Mouse (Mus musculus): ENCODE data around the gene C1qtnf5. TPM values are rescaled to one million over a fixed set of nuclear protein-coding genes. Genes with fewer than 3 reads are reported as not detected.
A peak's percentile ranks its signal among the peaks of the same experiment; 100 is the strongest.

Gene C1qtnf5
- polyA plus RNA-seq, 1 experiment from 2014 or later = 5.4 TPM

DNA sequence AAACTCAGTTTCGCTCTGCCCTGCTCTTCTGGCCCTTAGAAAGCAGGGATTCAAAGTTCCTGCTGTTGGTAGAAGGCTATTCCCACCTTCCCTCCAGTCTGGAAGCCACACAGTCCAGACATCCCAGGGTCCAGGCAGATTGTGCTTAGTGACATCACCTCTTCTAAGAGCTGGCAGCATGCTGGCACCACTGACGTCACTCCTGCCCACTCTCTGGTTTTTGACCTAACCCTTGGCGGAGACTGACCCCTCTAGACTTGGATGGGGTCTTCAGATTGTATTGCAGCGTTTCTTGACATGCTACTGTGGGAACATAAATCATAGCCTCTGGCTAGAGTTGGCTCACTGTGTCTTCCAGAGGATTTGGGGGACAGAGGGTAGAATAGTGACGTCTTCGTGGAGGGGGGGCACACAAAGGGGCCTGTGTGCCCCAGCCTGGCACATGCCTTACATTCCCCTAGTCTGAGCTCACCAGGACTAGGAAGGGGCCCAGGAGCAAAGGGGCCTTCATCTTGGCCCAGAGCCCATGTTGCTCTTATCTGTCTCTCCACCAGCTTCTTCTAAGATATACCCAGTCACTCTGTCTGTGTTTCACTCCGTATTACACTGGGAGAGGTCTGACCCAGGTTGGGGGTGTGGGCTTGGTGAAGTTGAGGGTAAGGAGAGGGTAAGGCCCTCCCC, 28.8 kb downstream of the C1qtnf5 start:
- Histone ChIP-seq H3K9ac (ENCODE audit: low read depth, low read length) (0 out of 2 replicates have a peak overlapping the region, but pooled peaks have one; percentile 66), H3K4me1 (replicated peaks; ENCODE audit: control insufficient read depth, insufficient read depth, low read length) (no peaks in the 10 kb centered on the region), H3K4me2 (replicated peaks; ENCODE audit: low read depth) (peak overlapping the region; percentile 86), H3K36me3 (ENCODE audit: control insufficient read depth, insufficient read depth) (peaks cover 17% of the 10 kb centered on the region; the same call in 1 of the 2 replicates), H3K27me3 (replicated peaks; ENCODE audit: control insufficient read depth, insufficient read depth, low read length) (peaks cover 23% of the 10 kb centered on the region), H3K27ac (ENCODE audit: low read depth, low read length) (peak overlapping the region; percentile 41; the same call in 1 of the 2 replicates), H3K9me3 (ENCODE audit: control insufficient read depth) (no peaks in the 10 kb centered on the region), H3K4me3 (ENCODE audit: low read depth, low read length) (peak overlapping the region; percentile 65)
- no peak for TF ChIP-seq CTCF (IDR thresholded peaks at IDR 0.05; ENCODE audit: low read depth)
- ATAC-seq = no peak
- 38% methylated on average over 7 of the region's 7 CpGs for WGBS

DNA sequence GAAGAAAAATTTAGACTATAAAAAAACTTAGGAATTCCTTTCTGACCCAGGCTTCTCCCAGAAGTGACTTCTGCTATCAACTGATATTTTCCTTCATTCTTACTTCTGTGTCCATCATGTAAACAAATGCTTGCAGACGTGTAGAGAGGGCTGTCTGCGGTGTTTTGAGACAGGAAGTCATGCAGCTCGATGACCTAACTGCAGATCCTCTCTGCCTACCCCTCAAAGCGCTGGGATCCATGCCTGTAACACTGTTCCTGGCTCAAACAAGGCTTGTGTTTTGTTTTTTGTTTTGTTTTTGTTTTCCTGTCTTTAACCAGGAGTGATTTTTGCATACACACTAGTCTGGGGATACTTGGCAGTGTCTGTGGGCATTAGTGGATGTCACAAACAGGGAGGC, 30.8 kb downstream of the C1qtnf5 start:
- no peaks in the 10 kb centered on the region for H3K4me1 ChIP-seq (replicated peaks; ENCODE audit: control insufficient read depth, insufficient read depth, low read length)
- no peak overlapping the region for H3K27ac ChIP-seq (ENCODE audit: low read depth, low read length)
- H3K4me2 ChIP-seq (replicated peaks; ENCODE audit: low read depth) = no peak overlapping the region

DNA sequence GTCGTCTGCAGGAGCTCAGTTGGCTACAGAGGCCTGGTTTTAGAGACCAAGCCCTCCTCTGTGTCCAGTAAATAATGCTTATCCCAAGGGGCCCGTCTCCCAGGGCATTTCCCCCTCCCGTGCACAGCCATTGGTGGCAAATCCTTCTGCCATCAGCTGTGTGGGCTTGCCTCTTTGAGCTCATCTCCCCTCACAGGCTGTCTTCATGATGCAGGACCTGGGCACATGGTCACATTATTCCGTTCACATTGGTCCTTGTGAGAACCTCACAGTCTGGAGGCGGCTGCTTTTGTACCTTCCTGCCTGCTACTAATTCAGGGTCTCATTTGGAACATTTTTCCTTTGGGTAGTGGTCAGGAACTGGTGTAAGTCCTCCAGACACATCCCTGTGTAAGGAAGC, 34.9 kb downstream of the C1qtnf5 start:
- H3K9me3 ChIP-seq (ENCODE audit: control insufficient read depth) = no peaks in the 10 kb centered on the region
- H3K27me3 ChIP-seq (replicated peaks; ENCODE audit: control insufficient read depth, insufficient read depth, low read length) = no peaks in the 10 kb centered on the region
- ATAC-seq = no peak
- H3K4me3 ChIP-seq (ENCODE audit: low read depth, low read length) = no peak overlapping the region
- peaks cover 50% of the 10 kb centered on the region for H3K36me3 ChIP-seq (ENCODE audit: control insufficient read depth, insufficient read depth)
- H3K9ac ChIP-seq (ENCODE audit: low read depth, low read length) = no peak overlapping the region
- WGBS = 70% methylated on average over 5 of the region's 5 CpGs
- H3K4me1 ChIP-seq (replicated peaks; ENCODE audit: control insufficient read depth, insufficient read depth, low read length) = no peaks in the 10 kb centered on the region
- no peak overlapping the region for H3K4me2 ChIP-seq (replicated peaks; ENCODE audit: low read depth)
- H3K27ac ChIP-seq (ENCODE audit: low read depth, low read length) = no peak overlapping the region
- no peak for TF ChIP-seq CTCF (IDR thresholded peaks at IDR 0.05; ENCODE audit: low read depth)

More for the DNA sequence above, 30.8 kb downstream of the C1qtnf5 start:
- no peak overlapping the region for H3K9ac ChIP-seq (ENCODE audit: low read depth, low read length)
- H3K27me3 ChIP-seq (replicated peaks; ENCODE audit: control insufficient read depth, insufficient read depth, low read length) = peaks cover 19% of the 10 kb centered on the region
- peaks cover 33% of the 10 kb centered on the region; the same call in 1 of the 2 replicates for H3K36me3 ChIP-seq (ENCODE audit: control insufficient read depth, insufficient read depth)
- WGBS = 48% methylated on average over 4 of the region's 4 CpGs
- no peak overlapping the region for H3K4me3 ChIP-seq (ENCODE audit: low read depth, low read length)
- no peak for TF ChIP-seq CTCF (IDR thresholded peaks at IDR 0.05; ENCODE audit: low read depth)
- no peaks in the 10 kb centered on the region for H3K9me3 ChIP-seq (ENCODE audit: control insufficient read depth)
- no peak for ATAC-seq

DNA sequence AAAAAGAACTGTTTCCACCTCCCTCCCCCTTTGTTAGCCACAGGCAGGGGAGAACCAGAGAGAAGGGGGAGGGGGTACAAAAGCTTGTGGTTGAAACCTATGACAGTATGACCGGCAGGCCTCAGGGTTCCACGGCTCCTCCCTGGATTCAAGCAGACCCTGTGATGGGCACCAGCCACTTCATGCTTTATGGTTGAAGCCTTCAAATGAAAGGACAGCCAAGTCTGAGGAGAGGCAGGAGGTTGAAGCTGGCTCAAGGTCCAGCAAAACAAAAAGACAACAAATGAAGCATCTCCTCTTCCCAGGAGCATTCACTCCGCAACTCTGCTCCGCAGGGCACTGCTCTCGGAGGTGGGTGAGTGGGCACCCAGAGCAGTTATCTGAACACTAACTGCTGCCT, 36.4 kb downstream of the C1qtnf5 start:
- no peak for TF ChIP-seq CTCF (IDR thresholded peaks at IDR 0.05; ENCODE audit: low read depth)
- Histone ChIP-seq H3K4me3 (ENCODE audit: low read depth, low read length) (no peak overlapping the region), H3K27me3 (replicated peaks; ENCODE audit: control insufficient read depth, insufficient read depth, low read length) (no peaks in the 10 kb centered on the region), H3K36me3 (ENCODE audit: control insufficient read depth, insufficient read depth) (peaks cover 51% of the 10 kb centered on the region), H3K4me2 (replicated peaks; ENCODE audit: low read depth) (no peak overlapping the region), H3K9me3 (ENCODE audit: control insufficient read depth) (no peaks in the 10 kb centered on the region), H3K4me1 (replicated peaks; ENCODE audit: control insufficient read depth, insufficient read depth, low read length) (no peaks in the 10 kb centered on the region), H3K27ac (ENCODE audit: low read depth, low read length) (no peak overlapping the region), H3K9ac (ENCODE audit: low read depth, low read length) (no peak overlapping the region)
- ATAC-seq = no peak
- whole genome bisulfite sequencing = 90% methylated on average over 5 of the region's 5 CpGs

DNA sequence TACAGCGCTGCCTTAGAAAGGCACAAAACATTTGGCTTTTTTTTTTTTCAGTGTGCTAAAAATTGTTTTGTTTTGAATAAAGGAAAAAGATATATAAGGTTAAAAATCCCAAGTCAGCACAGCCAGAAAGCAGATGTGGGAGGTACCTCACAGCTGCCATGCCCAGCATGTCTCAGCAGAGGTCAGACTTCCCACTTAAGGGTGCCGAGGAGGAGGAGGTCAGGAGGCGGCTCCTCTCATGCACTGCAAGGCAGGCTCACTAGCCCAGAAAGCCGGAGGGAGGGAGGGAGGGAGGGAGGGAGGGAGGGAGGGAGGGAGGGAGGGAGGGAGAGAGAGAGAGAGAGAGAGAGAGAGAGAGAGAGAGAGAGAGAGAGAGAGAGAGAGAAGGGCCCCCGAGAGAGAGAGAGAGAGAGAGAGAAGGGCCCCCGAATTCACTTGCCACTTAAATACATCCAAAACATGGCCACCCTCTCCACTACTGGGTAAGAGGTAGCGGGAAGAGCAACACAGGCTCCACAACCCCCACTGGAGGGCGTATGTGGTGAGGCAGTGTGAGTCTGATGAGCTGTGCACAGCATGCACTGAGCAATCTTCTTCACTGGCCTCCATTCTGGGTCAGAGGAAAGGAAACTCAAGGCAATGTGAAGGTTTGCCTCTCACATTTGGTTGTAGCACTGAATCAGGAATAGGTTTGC, 37.1 kb downstream of the C1qtnf5 start:
- TF ChIP-seq CTCF (IDR thresholded peaks at IDR 0.05; ENCODE audit: low read depth) = peak; percentile 51
- WGBS = 49% methylated on average over 6 of the region's 8 CpGs
- H3K4me3 ChIP-seq (ENCODE audit: low read depth, low read length) = no peak overlapping the region
- H3K4me2 ChIP-seq (replicated peaks; ENCODE audit: low read depth) = no peak overlapping the region
- H3K9ac ChIP-seq (ENCODE audit: low read depth, low read length) = no peak overlapping the region
- H3K36me3 ChIP-seq (ENCODE audit: control insufficient read depth, insufficient read depth) = peaks cover 45% of the 10 kb centered on the region
- no peak overlapping the region for H3K27ac ChIP-seq (ENCODE audit: low read depth, low read length)
- ATAC-seq = no peak
- no peaks in the 10 kb centered on the region for H3K9me3 ChIP-seq (ENCODE audit: control insufficient read depth)
- H3K4me1 ChIP-seq (replicated peaks; ENCODE audit: control insufficient read depth, insufficient read depth, low read length) = no peaks in the 10 kb centered on the region
- no peaks in the 10 kb centered on the region for H3K27me3 ChIP-seq (replicated peaks; ENCODE audit: control insufficient read depth, insufficient read depth, low read length)

DNA sequence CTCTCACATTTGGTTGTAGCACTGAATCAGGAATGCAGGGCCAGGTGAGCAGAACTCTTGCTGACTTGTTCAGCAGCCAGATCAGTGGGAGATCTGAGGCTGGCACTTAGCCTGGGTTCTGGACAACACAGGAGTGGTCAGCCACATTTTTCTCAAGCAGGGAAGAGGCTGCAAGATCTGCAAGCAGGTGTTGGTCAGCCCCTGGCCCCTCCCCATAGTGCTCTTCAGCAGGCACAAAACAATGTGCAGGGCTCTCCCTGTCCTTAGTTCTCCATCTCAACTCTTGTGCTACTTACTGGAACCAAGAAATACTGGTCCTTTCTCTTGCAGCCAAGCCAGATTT, 37.6 kb downstream of the C1qtnf5 start:
- H3K9ac ChIP-seq (ENCODE audit: low read depth, low read length) = no peak overlapping the region
- peaks cover 49% of the 10 kb centered on the region for H3K36me3 ChIP-seq (ENCODE audit: control insufficient read depth, insufficient read depth)
- H3K27me3 ChIP-seq (replicated peaks; ENCODE audit: control insufficient read depth, insufficient read depth, low read length) = no peaks in the 10 kb centered on the region
- no peak for ATAC-seq
- no peak overlapping the region for H3K27ac ChIP-seq (ENCODE audit: low read depth, low read length)
- no peaks in the 10 kb centered on the region for H3K4me1 ChIP-seq (replicated peaks; ENCODE audit: control insufficient read depth, insufficient read depth, low read length)
- TF ChIP-seq CTCF (IDR thresholded peaks at IDR 0.05; ENCODE audit: low read depth) = no peak
- H3K4me3 ChIP-seq (ENCODE audit: low read depth, low read length) = no peak overlapping the region
- H3K9me3 ChIP-seq (ENCODE audit: control insufficient read depth) = no peaks in the 10 kb centered on the region
- H3K4me2 ChIP-seq (replicated peaks; ENCODE audit: low read depth) = no peak overlapping the region

All from intestine, postnatal 0 days (tissue).